Mouse (Mus musculus) midbrain, embryonic 13.5 days (tissue): ENCODE results near the gene Tkfc. TPM values are rescaled to one million over a fixed set of nuclear protein-coding genes. Genes with fewer than 3 reads are reported as not detected.

Experiments used
- ATAC-seq: fragments of 200-750 bp; cut with Nextera tagmentation; 2 replicates; pipeline ENCODE4 v1.8.0; 2017; ENCODE audit warnings: mild to moderate bottlenecking, moderate TSS enrichment, moderate library complexity
- H3K27ac ChIP-seq: fragments of 300-500 bp; sonication (generic); 2 replicates; pipeline ENCODE4 v1.5.1; 2015; ENCODE audit warnings: inconsistent platforms, mild to moderate bottlenecking, moderate library complexity
- H3K27me3 ChIP-seq: fragments of 300-500 bp; sonication (generic); 2 replicates; pipeline ENCODE4 v1.6.1; 2015; ENCODE audit warnings: mild to moderate bottlenecking, inconsistent platforms
- H3K36me3 ChIP-seq: fragments of 300-500 bp; sonication (generic); 2 replicates; pipeline ENCODE4 v1.6.1; 2015; ENCODE audit warnings: mild to moderate bottlenecking, inconsistent platforms
- H3K4me1 ChIP-seq: fragments of 300-500 bp; sonication (generic); replicated peaks from 2 replicates; pipeline ENCODE4 v1.6.1; 2015; ENCODE audit warnings: inconsistent platforms
- H3K4me2 ChIP-seq: fragments of 300-500 bp; sonication (generic); replicated peaks from 2 replicates; pipeline ENCODE4 v1.6.1; 2015; ENCODE audit warnings: moderate library complexity, mild to moderate bottlenecking, inconsistent platforms
- H3K4me3 ChIP-seq: fragments of 300-500 bp; sonication (generic); replicated peaks from 2 replicates; pipeline ENCODE4 v1.5.1; 2015; ENCODE audit warnings: mild to moderate bottlenecking, inconsistent platforms
- H3K9ac ChIP-seq: fragments of 300-500 bp; sonication (generic); replicated peaks from 2 replicates; pipeline ENCODE4 v1.6.1; 2015; ENCODE audit warnings: mild to moderate bottlenecking, inconsistent platforms
- H3K9me3 ChIP-seq: fragments of 300-500 bp; sonication (generic); 2 replicates; pipeline ENCODE4 v1.6.1; 2016; ENCODE audit warnings: mild to moderate bottlenecking, inconsistent platforms
- WGBS: fragments of 180-500 bp; shearing (Covaris S2); methylation state at CpG from one replicate; pipeline ENCODE4 v1.1.7; 2015; 5-methylcytosine and 5-hydroxymethylcytosine counted together
- polyA plus RNA-seq: library from polyadenylated mRNA; unstranded; fragments of >200 nt; fragmentation: Nextera tagmentation; extraction: Ambion mirVana; gene quantifications from 2 replicates; pipeline ENCODE4 v1.2.1, GENCODE M21; 2015

The Tkfc gene
- polyA plus RNA-seq: 23.5 and 25.9 TPM in 2 replicates

DNA sequence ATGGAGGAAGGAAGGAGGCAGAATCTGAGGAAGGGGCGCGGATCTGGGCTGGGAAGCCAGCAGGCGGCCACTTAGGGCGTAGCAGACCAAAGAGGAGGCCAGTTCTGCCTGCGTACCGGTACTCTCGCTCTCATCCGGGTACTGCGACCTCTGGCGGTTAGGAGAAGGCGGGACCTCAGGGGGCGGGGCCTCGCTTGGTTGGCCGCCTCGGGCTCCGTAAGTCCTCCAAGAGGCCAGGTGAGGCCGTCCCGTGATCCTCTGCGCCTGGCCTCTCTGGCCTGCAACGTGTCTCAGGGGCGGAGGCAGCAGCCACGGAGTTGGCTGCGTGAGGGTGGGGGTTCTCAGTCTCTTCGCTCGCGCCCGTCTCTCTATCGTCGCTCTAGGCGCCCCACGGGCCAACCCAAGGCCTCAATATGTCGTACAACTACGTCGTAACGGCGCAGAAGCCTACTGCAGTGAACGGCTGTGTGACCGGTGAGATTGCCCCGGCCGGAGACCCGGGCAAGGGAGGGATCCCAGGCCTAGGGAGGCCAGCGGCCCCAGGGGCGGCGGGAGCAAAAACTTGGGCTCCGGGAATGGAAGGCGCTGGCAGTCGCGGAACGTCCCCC lies at the start of gene Tkfc, which contains the start of gene Ddb1:
TSS of gene Tkfc (minus strand) at position 362 of the 608 bp plus-strand sequence.
TSS of gene Ddb1 (plus strand) at position 35 of the 608 bp plus-strand sequence.
- H3K9ac ChIP-seq: peak within 1 kb of the TSS; percentile 91
- H3K27ac ChIP-seq: peak within 1 kb of the TSS; percentile 94
- ATAC-seq: peak; percentile 97
- peak within 1 kb of the TSS; percentile 84 for H3K4me2 ChIP-seq
- peak within 1 kb of the TSS; percentile 92 for H3K4me3 ChIP-seq
- no peaks in the 10 kb centered on the region for H3K9me3 ChIP-seq
- under 1% methylated on average over 49 of the region's 49 CpGs for WGBS
- peaks cover 45% of the 10 kb centered on the region for H3K4me1 ChIP-seq
- no peaks in the 10 kb centered on the region for H3K27me3 ChIP-seq
- H3K36me3 ChIP-seq: peaks cover 32% of the 10 kb centered on the region

GRCm38 (mm10) chr19:10648156-10648555 lies 42.7 kb upstream of the Tkfc start:
- Histone ChIP-seq H3K27ac (no peak overlapping the region), H3K9me3 (no peaks in the 10 kb centered on the region), H3K4me1 (no peaks in the 10 kb centered on the region), H3K4me2 (no peak overlapping the region), H3K36me3 (no peaks in the 10 kb centered on the region), H3K4me3 (no peak overlapping the region), H3K9ac (no peak overlapping the region), H3K27me3 (no peaks in the 10 kb centered on the region)
- 81% methylated on average over 8 of the region's 8 CpGs for WGBS
- no peak for ATAC-seq

DNA sequence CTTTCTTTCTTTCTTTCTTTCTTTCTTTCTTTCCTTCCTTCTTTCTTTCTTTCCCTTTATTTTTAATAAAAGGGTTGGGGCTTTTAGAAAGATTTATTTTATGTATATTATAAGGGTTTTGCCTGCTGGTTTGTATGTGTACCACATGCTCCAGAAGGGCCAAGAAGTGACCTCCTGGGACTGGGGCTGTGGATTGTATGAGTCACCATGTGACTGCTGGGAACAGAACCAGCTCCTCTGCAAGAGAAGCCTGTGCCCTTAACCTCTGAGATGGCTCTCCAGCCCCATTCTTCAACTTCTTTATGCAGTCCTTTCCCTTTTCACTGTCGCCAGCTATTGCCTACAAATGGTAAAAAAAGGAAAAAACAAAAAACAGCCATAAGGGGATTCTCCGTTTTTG lies 40.2 kb upstream of the Tkfc start:
- 83% methylated on average over 2 of the region's 2 CpGs for WGBS
- Histone ChIP-seq H3K9ac (no peak overlapping the region), H3K27me3 (no peaks in the 10 kb centered on the region), H3K4me1 (no peaks in the 10 kb centered on the region), H3K4me2 (no peak overlapping the region), H3K9me3 (no peaks in the 10 kb centered on the region), H3K4me3 (no peak overlapping the region), H3K36me3 (no peaks in the 10 kb centered on the region), H3K27ac (no peak overlapping the region)
- ATAC-seq: no peak

DNA sequence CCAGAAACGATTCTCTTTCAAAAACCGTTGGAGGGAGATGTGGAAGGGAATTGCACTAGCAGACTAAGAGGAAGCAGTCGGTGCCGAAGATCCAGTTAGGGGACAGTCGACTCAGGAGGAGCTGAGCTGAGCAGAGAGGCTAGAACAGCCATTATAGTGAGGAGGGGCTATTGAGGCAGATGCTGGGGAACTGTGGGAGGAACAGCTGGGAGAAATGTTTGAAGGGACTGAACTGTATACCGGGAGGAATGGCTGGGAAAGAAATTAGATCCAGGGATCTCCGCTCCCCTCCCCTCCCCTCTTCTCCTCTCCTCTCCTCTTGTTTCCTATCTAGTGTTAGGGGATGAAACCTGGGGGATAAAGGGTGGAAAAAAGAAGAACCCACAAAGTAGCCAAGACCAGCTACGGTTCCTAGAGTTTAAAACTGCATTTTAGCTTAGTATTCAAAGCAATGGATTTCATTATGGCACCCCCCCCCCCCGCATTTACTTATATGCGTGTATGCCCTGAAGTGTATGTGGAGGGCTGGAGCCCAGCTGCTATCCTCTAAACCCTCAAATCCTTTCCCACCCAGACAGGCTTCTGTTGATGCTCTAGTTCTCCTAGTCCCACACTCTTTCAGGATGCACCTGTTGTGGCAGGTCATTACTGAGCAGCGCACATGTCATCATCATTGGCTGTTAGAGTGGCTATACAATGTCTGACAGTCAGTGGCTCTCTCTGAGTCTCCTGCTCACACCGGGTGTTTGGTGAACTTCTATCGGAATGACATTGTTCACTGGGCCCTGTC lies 35.3 kb upstream of the Tkfc start:
- Histone ChIP-seq H3K9ac (no peak overlapping the region), H3K27me3 (peaks cover 2% of the 10 kb centered on the region; the same call in 1 of the 2 replicates), H3K4me2 (no peak overlapping the region), H3K27ac (no peak overlapping the region), H3K4me3 (no peak overlapping the region), H3K36me3 (no peaks in the 10 kb centered on the region), H3K4me1 (no peaks in the 10 kb centered on the region), H3K9me3 (no peaks in the 10 kb centered on the region)
- WGBS: 57% methylated on average over 13 of the region's 13 CpGs
- ATAC-seq: no peak

DNA sequence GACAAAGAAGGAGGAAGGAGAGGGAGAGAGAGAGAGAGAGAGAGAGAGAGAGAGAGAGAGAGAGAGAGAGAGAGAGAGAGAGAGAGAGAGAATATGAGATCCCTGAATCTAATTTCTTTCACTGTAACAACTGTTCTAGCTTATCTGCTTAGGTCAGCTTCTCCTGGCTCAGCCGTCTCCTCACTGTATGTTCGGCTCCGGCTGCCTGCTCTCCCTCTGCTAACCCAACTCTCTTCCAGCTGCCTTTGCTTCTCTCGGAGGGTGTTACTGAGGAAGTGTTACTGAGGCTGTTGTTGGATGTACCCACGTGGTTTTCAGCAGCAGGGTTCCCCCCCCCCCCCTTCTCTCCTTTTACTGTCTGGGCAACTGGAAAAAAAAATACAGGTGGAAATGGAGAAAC lies 34.6 kb upstream of the Tkfc start:
- 23% methylated on average over 5 of the region's 5 CpGs for WGBS
- no peaks in the 10 kb centered on the region for H3K36me3 ChIP-seq
- no peaks in the 10 kb centered on the region for H3K9me3 ChIP-seq
- H3K27me3 ChIP-seq: peaks cover 9% of the 10 kb centered on the region; the same call in 1 of the 2 replicates
- H3K4me2 ChIP-seq: no peak overlapping the region
- H3K4me3 ChIP-seq: no peak overlapping the region
- peaks cover 4% of the 10 kb centered on the region for H3K4me1 ChIP-seq
- H3K27ac ChIP-seq: no peak overlapping the region
- ATAC-seq: no peak
- no peak overlapping the region for H3K9ac ChIP-seq

DNA sequence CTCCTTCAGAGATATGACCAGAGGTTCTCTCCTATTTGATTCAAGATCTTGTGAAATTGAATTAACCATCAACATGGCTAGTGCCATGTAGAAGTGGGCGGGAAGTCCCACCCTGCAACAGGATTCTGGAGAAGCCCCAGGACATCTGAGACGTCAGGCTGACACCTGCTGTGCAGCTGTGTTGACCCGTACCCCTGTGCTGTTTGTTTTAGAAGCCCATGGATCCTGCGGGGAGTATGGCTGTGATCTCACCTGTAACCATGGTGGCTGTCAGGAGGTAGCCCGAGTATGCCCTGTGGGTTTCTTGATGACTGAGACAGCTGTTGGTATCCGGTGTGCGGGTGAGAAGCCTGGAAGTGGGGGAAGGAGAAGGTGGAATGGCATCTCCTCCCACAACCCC lies 32.4 kb upstream of the Tkfc start:
- 63% methylated on average over 7 of the region's 7 CpGs for WGBS
- Histone ChIP-seq H3K27me3 (peaks cover 16% of the 10 kb centered on the region; the same call in 1 of the 2 replicates), H3K4me1 (peaks cover 18% of the 10 kb centered on the region), H3K4me3 (no peak overlapping the region), H3K9ac (no peak overlapping the region), H3K9me3 (no peaks in the 10 kb centered on the region), H3K27ac (no peak overlapping the region), H3K4me2 (no peak overlapping the region), H3K36me3 (no peaks in the 10 kb centered on the region)
- no peak for ATAC-seq

DNA sequence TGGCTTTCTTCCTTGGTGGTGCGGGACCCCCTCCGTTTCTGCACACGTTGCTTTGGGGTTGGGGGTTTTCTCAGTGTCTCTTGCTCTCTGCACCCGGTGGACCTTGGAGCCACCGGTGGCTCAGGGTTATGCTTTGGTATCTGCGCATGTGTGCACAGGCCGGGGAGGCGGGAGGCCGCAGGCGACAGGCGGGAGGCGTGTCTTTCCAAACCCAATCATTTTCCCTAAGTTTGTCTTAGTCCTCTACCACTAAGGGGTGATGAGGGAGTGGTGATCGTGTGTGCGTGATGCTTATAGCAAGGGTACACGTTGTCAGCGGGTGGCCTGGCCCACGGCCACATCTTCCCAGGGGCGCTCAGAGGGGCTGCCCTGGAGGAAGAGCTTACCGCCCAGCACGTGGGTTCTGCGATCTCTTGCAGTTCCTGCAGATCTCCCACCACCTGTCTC lies 29.4 kb upstream of the Tkfc start:
- 10% methylated on average over 21 of the region's 21 CpGs for WGBS
- H3K4me1 ChIP-seq: peaks cover 18% of the 10 kb centered on the region
- H3K9ac ChIP-seq: peak overlapping the region; percentile 66
- H3K9me3 ChIP-seq: no peaks in the 10 kb centered on the region
- H3K4me2 ChIP-seq: peak overlapping the region; percentile 89
- peaks cover 16% of the 10 kb centered on the region; the same call in 1 of the 2 replicates for H3K27me3 ChIP-seq
- H3K4me3 ChIP-seq: peak overlapping the region; percentile 44
- peaks cover 18% of the 10 kb centered on the region for H3K36me3 ChIP-seq
- ATAC-seq: peak; percentile 89
- no peak overlapping the region for H3K27ac ChIP-seq

DNA sequence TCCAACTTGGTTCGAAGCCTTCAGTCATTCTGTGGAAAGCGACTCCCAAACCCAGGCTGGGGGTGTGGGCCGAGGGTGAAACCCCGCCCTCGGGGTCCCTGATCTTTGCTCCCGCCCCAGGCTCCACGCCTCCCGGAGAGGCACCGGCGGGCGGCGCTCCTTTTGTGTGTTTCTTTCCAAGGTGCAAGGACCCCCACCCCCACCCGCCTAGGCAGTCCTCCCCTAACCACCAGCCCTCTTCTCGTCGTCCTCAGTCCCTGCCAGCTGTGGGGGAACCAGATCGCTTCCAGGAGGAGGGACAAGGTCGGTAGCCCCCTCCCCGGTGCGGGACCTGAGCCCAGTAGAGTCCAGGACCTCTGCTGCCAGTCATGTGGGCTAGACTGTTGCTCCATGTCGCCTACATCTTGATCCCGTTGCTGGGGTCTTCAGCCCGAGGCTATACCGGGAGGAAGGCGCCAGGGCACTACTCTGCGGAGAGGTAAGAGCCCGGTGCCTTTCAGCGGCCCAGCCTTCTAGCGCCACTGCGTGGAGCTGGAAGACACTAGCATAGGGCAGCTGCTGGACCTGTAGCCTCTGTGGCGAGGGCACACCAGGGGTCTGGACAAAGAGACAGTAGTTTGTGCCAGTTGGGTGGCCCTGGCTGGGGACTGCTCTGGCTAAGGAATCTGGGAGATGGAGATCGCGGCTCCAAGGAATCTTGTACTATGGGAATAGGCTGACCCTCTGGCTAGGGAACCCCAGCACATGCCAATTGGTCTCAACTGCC lies 28.8 kb upstream of the Tkfc start, which contains the start of gene Vwce:
TSS of gene Vwce (plus strand) at position 108 of the 766 bp plus-strand sequence.
- Histone ChIP-seq H3K36me3 (peaks cover 24% of the 10 kb centered on the region), H3K27ac (no peak within 1 kb of the TSS), H3K27me3 (peaks cover 16% of the 10 kb centered on the region; the same call in 1 of the 2 replicates), H3K9me3 (no peaks in the 10 kb centered on the region), H3K4me1 (peaks cover 18% of the 10 kb centered on the region), H3K9ac (peak within 1 kb of the TSS; percentile 66), H3K4me2 (peak within 1 kb of the TSS; percentile 89), H3K4me3 (peak within 1 kb of the TSS; percentile 44)
- 2% methylated on average over 32 of the region's 32 CpGs for WGBS
- ATAC-seq: peak; percentile 90

- H3K9me3 ChIP-seq: no peaks in the 10 kb centered on the region
- H3K4me2 ChIP-seq: no peak overlapping the region
- no peak overlapping the region for H3K27ac ChIP-seq
- no peak overlapping the region for H3K9ac ChIP-seq
- H3K27me3 ChIP-seq: no peaks in the 10 kb centered on the region
- peaks cover 63% of the 10 kb centered on the region for H3K36me3 ChIP-seq
- WGBS: 92% methylated on average over 5 of the region's 5 CpGs
- H3K4me1 ChIP-seq: peaks cover 29% of the 10 kb centered on the region
- ATAC-seq: no peak
- H3K4me3 ChIP-seq: no peak overlapping the region
Measured at GRCm38 (mm10) chr19:10608573-10609240, 3.3 kb upstream of the Tkfc start.

DNA sequence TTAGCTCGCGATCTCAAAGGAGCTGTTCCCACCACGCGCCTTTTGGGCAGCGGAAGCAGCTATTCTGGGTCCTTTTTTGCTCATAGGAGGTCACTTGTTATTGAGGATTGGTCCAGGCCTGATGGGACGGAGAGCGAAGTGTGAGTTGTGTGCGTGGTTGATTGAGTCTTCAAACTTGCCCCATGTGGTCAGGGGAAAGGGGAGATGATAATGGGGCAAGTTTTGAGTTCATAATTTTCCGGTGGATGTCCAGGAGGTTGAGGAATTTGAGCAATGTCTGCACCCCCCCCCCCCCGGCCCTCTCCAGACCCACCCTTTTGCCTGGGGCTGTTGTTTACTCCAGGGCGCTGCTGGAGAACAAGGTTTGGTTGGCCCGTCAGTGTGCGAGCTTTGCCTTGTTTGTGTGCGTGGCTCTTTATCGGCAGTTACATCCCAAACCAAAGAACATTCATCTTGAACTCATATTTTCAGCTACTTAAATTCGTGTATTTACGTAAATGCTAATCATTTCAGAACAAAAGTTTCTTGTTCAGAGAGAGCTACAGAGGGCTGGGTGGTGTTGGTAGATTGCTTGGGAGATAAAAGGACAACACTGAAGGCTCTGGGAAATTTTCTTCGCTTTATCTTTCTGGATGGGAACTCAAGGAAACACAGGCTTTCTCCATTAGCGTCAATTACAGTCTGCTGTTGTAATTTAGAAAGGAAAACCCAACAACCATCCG lies 608 bp upstream of the Tkfc start:
- WGBS: 9% methylated on average over 20 of the region's 20 CpGs
- ATAC-seq: no peak
- Histone ChIP-seq H3K9ac (peak overlapping the region; percentile 91), H3K4me3 (peak overlapping the region; percentile 92), H3K27me3 (no peaks in the 10 kb centered on the region), H3K36me3 (peaks cover 37% of the 10 kb centered on the region), H3K4me2 (peak overlapping the region; percentile 84), H3K27ac (peak overlapping the region; percentile 94), H3K9me3 (no peaks in the 10 kb centered on the region), H3K4me1 (peaks cover 45% of the 10 kb centered on the region)

DNA sequence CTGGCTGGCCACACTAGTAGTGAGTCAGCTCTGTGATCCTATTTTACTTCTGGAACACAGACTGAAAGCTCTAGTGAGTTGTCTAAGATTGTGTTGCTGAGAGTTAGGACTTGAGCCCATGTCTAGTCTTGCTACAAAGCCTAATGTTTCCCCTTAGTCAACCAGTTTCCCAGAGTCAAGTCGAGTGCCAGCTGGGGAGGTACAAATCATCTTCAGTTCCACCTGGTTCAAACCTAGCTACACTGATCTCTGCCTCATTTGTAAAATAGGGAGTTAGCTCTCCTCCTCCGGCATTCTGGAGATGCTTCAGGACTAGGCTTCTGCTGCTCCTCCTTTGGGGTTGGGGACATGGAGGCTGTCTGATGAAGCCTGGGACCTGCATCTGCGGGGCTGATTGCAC lies 920 bp downstream of the Tkfc start:
- WGBS: 61% methylated on average over 3 of the region's 3 CpGs
- H3K4me3 ChIP-seq: peak overlapping the region; percentile 92
- peak overlapping the region; percentile 78 for H3K9ac ChIP-seq
- no peak for ATAC-seq
- peak overlapping the region; percentile 84 for H3K4me2 ChIP-seq
- H3K4me1 ChIP-seq: peaks cover 45% of the 10 kb centered on the region
- H3K9me3 ChIP-seq: no peaks in the 10 kb centered on the region
- peaks cover 32% of the 10 kb centered on the region for H3K36me3 ChIP-seq
- H3K27ac ChIP-seq: peak overlapping the region; percentile 94
- no peaks in the 10 kb centered on the region for H3K27me3 ChIP-seq
